Mouse (Mus musculus): ENCODE results near the gene Dmbx1.
A peak's percentile ranks its signal among the peaks of the same experiment; 100 is the strongest.

The Dmbx1 gene

DNA sequence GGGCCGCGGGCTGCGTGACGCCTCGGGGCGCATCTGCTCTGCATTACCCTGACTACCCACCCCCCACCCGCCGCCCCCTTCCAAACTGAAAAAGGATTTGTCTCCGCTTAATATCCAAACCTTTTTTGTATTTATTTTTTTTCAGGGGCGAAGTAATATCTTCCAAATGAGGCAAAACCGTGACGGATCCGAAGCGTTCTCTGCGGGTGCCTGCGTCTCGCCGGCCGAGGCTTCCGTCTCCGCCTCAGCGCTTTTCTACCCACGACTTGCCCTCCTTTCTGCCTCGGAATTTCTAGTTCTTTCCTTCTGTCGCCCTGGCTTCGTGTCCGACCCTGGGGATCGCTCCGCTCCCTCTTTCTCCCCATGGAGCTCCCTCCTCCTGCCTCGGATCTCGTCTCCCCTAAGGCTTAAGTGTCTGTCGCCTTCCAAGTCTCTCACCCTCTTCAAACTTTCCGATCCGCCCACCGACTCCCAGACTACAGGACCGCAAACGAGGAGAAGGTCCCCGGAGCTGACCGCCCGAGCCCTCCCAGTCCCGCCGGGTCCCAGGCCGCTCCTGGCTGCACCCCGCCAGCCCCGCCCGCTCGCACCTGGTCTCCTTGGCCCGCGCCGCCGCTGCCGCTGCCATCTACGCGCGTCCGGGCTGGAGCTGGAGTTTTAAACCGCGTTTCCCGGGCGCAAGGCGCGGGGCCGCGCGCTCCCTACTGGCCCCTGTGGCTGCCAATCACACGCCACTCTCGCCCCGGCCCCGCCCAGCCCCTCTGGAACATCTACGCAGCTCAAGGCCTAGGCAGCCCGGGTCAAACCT lies at the start of gene Dmbx1:
Gene Dmbx1 (minus strand): TSS at position 632 of the 808 bp plus-strand sequence.
- peak; percentile 82 for DNase-seq (ENCODE audit: low spot score)

DNA sequence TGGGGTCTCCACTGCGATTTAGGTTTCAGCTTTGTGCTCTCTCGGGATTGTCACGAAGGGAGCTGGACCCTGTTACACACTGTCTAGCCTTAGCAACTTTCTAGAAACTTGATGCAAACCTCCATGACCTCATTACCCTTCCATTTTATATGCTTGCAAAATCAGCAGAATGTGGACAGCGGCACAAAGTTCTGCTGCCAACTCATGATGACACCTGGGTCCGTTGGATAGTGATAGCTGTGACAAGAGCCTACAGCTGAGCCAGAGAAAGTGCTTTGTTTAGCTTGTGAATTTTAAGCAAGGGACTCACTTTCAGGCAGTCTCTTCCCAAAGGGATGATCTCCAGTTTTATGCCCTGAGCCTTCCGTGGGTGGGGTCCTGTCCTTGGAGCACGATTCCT lies 49.7 kb upstream of the Dmbx1 start:
- no peak for DNase-seq (ENCODE audit: low spot score)

- DNase-seq (ENCODE audit: low spot score), result no peak
These were observed 48.3 kb upstream of the Dmbx1 start for GRCm38 (mm10) chr4:115987858-115988530.

DNA sequence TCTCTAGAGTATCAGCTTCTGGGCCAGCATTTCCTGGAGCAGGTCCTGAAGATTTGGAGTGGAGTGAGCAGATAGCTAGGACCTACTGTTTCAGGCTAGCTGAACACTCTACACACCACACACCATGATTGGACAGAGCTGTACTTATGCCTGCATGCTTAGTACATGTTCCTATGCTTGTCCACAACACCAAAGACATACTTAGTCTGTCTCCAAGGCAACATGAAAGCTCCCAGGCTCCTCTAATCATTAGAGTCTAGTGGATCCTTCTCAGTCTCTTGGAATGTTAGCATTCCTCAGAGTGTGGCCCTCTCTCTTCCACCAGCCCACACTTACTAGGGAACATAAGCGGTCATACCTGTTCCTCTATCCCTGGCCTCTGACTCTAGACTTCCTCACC lies 47.7 kb upstream of the Dmbx1 start:
- no peak for DNase-seq (ENCODE audit: low spot score)

- peak; percentile 49 for DNase-seq (ENCODE audit: low spot score)
These were observed 45.2 kb upstream of the Dmbx1 start for GRCm38 (mm10) chr4:115984967-115985366.

DNA sequence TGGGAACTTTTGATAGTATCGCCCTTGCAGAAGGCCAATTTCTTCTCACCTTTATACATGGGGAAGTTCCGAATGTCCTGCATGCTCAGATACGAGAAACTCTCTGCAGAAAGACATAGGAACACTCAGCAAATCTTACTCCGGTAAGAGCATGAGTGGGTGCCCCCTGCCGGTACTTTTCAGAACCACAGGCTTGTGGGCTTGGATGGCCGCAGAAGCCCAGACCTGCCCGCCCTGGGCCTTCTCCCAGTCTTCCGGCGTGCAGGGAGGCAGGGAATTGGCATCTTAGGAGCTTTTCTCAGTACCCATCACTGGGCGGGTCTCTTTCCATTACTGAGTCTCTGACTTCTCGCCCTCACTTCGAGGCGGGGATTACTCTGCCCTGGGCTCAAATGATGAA lies 44.4 kb upstream of the Dmbx1 start:
- peak; percentile 84 for DNase-seq (ENCODE audit: low spot score)

DNA sequence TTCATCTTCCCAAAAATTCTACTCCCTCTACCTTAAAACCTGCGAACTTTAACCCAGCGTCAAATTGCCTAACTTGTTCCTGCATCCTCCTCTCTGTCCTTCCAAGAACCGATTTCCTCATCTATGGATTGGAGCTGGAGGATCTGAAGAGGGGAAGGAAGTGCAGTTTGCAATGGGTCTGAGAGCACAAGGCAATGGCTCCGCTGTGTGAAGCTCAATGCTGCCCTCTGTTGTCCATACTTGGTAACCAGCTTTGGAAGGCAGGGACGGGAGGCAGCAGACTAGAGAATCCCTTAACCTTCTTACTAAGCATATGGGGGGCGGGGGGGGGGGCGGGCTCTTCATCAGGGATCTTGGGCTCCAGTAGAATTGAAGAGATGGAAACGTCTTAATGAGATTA lies 41.0 kb upstream of the Dmbx1 start:
- peak; percentile 94 for DNase-seq (ENCODE audit: low spot score)

DNA sequence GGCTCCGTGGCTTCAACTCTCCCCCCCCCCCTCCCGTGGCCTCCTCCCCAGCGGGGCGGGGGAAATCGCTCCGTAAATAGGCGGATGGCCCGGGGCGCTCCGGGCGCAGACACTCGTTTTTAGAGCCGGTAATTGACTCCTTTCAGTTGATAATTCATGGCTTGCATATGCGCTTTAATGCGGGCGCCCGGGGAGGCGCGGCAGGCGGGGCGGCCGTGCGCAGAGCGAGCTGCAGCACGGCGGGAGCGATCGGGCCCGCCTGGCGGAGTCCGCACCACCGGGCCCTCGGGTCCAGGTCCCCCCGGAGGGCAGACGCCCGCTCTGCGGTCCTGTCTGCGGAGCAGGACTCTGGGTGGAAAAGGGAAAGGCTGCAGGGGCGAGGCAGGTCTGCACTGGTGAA lies 39.7 kb upstream of the Dmbx1 start:
- no peak for DNase-seq (ENCODE audit: low spot score)

- DNase-seq (ENCODE audit: low spot score), result no peak
These were observed 39.2 kb upstream of the Dmbx1 start for GRCm38 (mm10) chr4:115978911-115979310.

DNA sequence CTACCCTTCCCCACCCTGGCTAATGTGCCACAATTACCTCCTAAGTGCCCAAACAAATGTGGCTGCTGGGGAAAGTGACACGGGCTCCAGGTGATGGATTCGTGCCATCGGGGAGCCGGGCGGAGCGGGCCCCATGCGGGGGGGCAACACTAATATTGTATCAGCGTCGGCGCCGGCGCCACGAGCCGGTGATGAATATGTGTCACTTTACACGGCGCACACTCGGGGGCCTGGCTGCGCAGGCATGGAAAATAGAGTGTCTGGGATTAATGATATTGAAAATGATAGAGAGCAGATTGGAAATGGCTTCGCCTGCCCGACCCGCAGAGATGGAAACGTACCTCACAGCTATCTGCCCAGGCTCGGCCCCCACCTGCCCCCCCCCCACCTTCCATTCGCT lies 32.8 kb upstream of the Dmbx1 start:
- DNase-seq (ENCODE audit: low spot score), result no peak

DNA sequence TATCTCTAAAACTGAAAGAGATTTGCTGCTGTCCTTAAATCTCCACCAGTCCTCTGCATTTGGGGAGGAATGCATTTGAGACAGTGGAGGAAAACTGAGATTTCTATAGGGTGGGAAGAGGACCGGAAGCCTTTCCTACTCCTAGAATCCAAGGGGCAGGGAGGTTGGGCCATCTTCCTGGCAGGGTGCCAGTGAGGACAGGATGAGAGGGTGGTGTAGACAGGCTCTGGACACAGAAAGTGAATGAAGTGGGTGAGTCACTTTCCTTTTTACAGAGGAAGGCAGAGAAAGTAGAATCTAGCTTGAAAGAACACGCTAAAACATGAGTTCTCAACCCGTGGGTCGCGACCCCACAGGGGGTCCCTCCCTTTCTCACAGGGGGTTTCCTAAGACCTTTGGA lies 24.7 kb upstream of the Dmbx1 start:
- DNase-seq (ENCODE audit: low spot score), result no peak

DNA sequence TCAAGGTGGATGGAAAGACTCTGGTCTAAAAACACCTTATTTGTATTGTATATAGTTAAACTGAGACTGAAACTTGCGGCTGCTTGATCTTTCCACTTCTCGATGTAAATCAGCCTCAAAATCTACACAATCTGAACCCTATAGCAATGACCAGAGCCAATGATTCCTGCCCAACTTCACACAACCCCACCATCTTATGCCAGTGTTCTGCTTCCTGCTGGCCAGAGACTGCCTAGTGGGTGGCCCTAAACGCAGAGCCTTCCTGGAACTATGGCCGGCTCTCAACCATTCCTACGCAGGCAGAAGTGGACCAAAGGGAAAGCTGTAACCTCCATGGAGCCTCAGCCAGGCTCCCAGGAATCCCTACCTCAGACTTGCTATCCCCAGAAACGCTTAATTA lies 24.0 kb upstream of the Dmbx1 start:
- DNase-seq (ENCODE audit: low spot score), result no peak

GRCm38 (mm10) chr4:115962671-115963412 lies 23.1 kb upstream of the Dmbx1 start:
- peak; percentile 85 for DNase-seq (ENCODE audit: low spot score)

GRCm38 (mm10) chr4:115961991-115962390 lies 22.3 kb upstream of the Dmbx1 start:
- no peak for DNase-seq (ENCODE audit: low spot score)

DNA sequence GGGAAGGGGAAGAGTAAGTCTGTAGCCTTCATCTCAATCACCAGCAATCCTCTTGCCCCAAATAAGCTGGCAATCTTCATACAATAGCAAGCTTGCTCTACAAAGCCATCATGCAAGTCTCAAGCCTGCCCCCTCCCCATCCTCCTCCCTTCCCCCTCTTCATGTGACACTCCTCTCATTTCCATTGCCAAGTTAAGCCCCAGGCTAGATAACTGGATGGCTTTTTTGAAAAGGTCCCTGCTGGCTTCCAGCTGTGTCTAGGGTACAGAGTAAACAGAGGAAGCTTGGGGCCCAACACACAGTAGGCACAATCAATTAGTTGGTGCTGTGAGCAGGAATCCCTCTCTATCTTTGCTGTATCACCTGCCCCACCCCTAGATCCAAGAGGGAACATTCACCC lies 19.8 kb upstream of the Dmbx1 start:
- DNase-seq (ENCODE audit: low spot score), result no peak

DNA sequence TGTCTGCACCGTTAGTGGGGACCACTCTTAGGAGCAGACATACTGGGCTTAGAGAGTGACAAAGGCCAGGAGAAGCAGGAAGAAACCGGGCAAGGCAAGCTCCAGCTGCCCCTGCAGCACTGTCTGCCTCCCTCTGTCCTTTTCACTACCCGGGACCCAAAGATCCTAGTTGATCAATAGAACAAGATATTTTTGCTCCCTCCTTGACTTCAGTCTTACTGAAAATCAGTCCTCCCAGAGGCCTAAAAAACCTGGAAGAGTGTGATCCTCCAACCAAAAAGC lies 15.7 kb upstream of the Dmbx1 start:
- no peak for DNase-seq (ENCODE audit: low spot score)

- no peak for DNase-seq (ENCODE audit: low spot score)
These were observed 15.1 kb upstream of the Dmbx1 start for GRCm38 (mm10) chr4:115954656-115955493.

DNA sequence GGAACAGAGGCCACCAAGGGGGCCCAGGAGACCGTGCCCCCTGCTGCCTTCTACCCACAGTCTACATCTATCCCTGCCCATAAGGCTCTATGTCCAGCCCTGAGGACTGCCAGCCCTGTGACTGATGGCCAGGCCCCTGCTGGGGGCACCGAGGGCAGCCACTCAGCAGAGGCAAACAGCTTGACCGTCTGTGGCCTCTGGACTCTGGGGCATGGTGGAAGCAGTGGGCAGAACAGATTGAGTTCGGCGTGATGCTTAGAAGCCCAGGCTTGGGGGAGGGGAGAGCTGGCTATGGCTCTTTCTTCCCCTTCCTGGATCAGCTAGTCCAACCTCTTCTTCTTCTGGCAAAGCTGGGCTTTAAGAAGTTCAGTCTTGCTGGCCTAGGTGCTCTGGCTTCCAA lies 13.8 kb upstream of the Dmbx1 start:
- no peak for DNase-seq (ENCODE audit: low spot score)

DNA sequence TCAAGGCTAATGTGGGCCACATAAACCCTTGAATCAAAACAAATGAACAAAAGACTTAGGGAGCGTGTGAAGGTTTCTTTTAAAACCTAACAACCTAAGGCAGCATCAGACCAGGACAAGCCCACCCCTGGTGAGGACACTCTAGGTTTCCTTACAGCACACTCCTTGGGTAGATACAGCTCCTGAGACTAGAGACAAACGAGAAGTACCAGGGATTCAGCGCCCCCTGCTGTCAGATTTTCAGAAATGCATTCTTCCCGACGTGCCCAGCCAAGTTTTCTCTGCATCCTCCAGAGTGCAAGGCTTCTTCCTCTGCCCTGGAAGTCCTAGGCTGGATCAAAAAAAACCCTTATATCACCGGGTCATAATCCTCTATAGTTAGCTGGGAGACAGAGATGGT lies 13.0 kb upstream of the Dmbx1 start:
- DNase-seq (ENCODE audit: low spot score), result peak; percentile 78

DNA sequence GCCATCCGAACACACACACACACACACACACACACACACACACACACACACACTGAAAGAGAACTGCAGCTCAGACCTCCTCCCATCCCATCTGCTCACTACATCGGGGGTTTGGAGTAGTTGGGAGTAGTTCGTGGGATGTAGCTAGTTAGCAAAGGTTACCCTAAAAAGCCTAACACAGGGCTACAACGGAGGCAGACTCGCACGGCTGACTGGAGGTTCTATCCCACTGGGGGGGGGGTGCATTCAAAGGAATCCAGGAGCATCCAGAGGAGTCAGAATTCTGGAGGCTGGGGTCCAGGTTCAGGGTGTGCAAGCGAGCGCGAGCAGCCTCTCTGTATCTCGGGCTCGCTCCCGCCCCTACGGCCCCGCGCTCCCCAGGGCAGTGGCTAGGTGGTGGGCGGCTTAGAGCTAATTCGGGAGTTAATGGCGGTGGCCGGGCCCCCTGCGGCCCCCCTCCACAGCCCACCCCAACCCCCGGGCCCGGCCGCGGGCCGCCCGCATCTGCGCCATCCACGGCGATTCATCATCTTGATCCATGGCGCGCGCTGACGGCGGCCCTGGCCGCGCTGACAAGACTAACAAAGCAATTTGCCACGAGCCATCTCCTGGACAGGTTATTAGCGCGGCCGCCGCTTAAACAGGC lies 4.1 kb upstream of the Dmbx1 start:
- peak; percentile 62 for DNase-seq (ENCODE audit: low spot score)

- no peak for DNase-seq (ENCODE audit: low spot score)
These were observed 1.6 kb upstream of the Dmbx1 start for GRCm38 (mm10) chr4:115941242-115941820.

Measured in embryo, embryonic 10 days (tissue).